Mouse (Mus musculus): ENCODE measurements around the gene Med18. TPM values are rescaled to one million over a fixed set of nuclear protein-coding genes. Genes with fewer than 3 reads are reported as not detected.

The Med18 gene
- total and polyA plus RNA-seq, 3 experiments = 8.1 to 20.9 (median 20.5) TPM

- H3K36me3 ChIP-seq (replicated peaks) = peaks cover 67% of the 10 kb centered on the region
- no peak for DNase-seq (ENCODE audit: low spot score)
Observed at GRCm38 (mm10) chr4:132492178-132493060, 28.7 kb upstream of the Med18 start.

GRCm38 (mm10) chr4:132491748-132492147 is 28.0 kb upstream of the Med18 start:
- H3K27me3 ChIP-seq (ENCODE audit: insufficient read depth, low read length) = peaks cover 9% of the 10 kb centered on the region; the same call in 1 of the 2 replicates
- ATAC-seq (ENCODE audit: extremely low read depth, insufficient number of reproducible peaks, low FRiP score, poor library complexity, severe bottlenecking) (no peak), DNase-seq (ENCODE audit: low spot score) (no peak)
- TF ChIP-seq TAL1 (conservative IDR thresholded peaks at IDR 0.05; ENCODE audit: low read depth, low read length) = no peak
- no peak overlapping the region for H3K4me3 ChIP-seq (ENCODE audit: low read depth, low read length)
- no peaks in the 10 kb centered on the region for H3K9me3 ChIP-seq (replicated peaks)
- peaks cover 61% of the 10 kb centered on the region for H3K36me3 ChIP-seq (replicated peaks)
- H3K4me1 ChIP-seq (ENCODE audit: insufficient read depth, low read depth, low read length) = peaks cover 11% of the 10 kb centered on the region

More at GRCm38 (mm10) chr4:132492178-132493060, 28.7 kb upstream of the Med18 start:
- Histone ChIP-seq H3K27me3 (ENCODE audit: insufficient read depth, low read length) (peaks cover 9% of the 10 kb centered on the region; the same call in 1 of the 2 replicates), H3K4me1 (ENCODE audit: insufficient read depth, low read depth, low read length) (peaks cover 11% of the 10 kb centered on the region), H3K9me3 (replicated peaks) (no peaks in the 10 kb centered on the region), H3K4me3 (ENCODE audit: low read depth, low read length) (no peak overlapping the region)
- no peak for TF ChIP-seq GATA1 (IDR thresholded peaks at IDR 0.05; ENCODE audit: borderline replicate concordance, low read length)
- no peak for TF ChIP-seq TAL1 (conservative IDR thresholded peaks at IDR 0.05; ENCODE audit: low read depth, low read length)
- TF ChIP-seq GATA2 (IDR thresholded peaks at IDR 0.05; ENCODE audit: borderline replicate concordance, low read depth, low read length) = no peak
- TF ChIP-seq CTCF (IDR thresholded peaks at IDR 0.05; ENCODE audit: low read depth, low read length) = no peak
- TF ChIP-seq POLR2AphosphoS5 (IDR thresholded peaks at IDR 0.05; ENCODE audit: insufficient replicate concordance, low read depth, low read length) = no peak
- no peak for ATAC-seq (ENCODE audit: extremely low read depth, insufficient number of reproducible peaks, low FRiP score, poor library complexity, severe bottlenecking)

GRCm38 (mm10) chr4:132491057-132491456 is 27.3 kb upstream of the Med18 start:
- Histone ChIP-seq H3K9me3 (replicated peaks) (no peaks in the 10 kb centered on the region), H3K36me3 (replicated peaks) (peaks cover 54% of the 10 kb centered on the region), H3K4me3 (ENCODE audit: low read depth, low read length) (no peak overlapping the region), H3K4me1 (ENCODE audit: insufficient read depth, low read depth, low read length) (peaks cover 11% of the 10 kb centered on the region), H3K27me3 (ENCODE audit: insufficient read depth, low read length) (peaks cover 9% of the 10 kb centered on the region; the same call in 1 of the 2 replicates)
- TF ChIP-seq TAL1 (conservative IDR thresholded peaks at IDR 0.05; ENCODE audit: low read depth, low read length) = no peak
- no peak for TF ChIP-seq POLR2AphosphoS5 (IDR thresholded peaks at IDR 0.05; ENCODE audit: insufficient replicate concordance, low read depth, low read length)
- no peak for TF ChIP-seq CTCF (IDR thresholded peaks at IDR 0.05; ENCODE audit: low read depth, low read length)
- TF ChIP-seq GATA2 (IDR thresholded peaks at IDR 0.05; ENCODE audit: borderline replicate concordance, low read depth, low read length) = no peak
- no peak for TF ChIP-seq GATA1 (IDR thresholded peaks at IDR 0.05; ENCODE audit: borderline replicate concordance, low read length)
- ATAC-seq (ENCODE audit: extremely low read depth, insufficient number of reproducible peaks, low FRiP score, poor library complexity, severe bottlenecking) (no peak), DNase-seq (ENCODE audit: low spot score) (no peak)

GRCm38 (mm10) chr4:132490273-132491010 is 26.7 kb upstream of the Med18 start:
- peaks cover 9% of the 10 kb centered on the region; the same call in 1 of the 2 replicates for H3K27me3 ChIP-seq (ENCODE audit: insufficient read depth, low read length)
- peaks cover 11% of the 10 kb centered on the region for H3K4me1 ChIP-seq (ENCODE audit: insufficient read depth, low read depth, low read length)
- no peak overlapping the region for H3K4me3 ChIP-seq (ENCODE audit: low read depth, low read length)
- DNase-seq (ENCODE audit: low spot score) = no peak
- no peaks in the 10 kb centered on the region for H3K9me3 ChIP-seq (replicated peaks)
- no peak for ATAC-seq (ENCODE audit: extremely low read depth, insufficient number of reproducible peaks, low FRiP score, poor library complexity, severe bottlenecking)
- TF ChIP-seq TAL1 (conservative IDR thresholded peaks at IDR 0.05; ENCODE audit: low read depth, low read length) (no peak), POLR2AphosphoS5 (IDR thresholded peaks at IDR 0.05; ENCODE audit: insufficient replicate concordance, low read depth, low read length) (no peak), CTCF (IDR thresholded peaks at IDR 0.05; ENCODE audit: low read depth, low read length) (no peak), GATA1 (IDR thresholded peaks at IDR 0.05; ENCODE audit: borderline replicate concordance, low read length) (no peak), GATA2 (IDR thresholded peaks at IDR 0.05; ENCODE audit: borderline replicate concordance, low read depth, low read length) (no peak)
- H3K36me3 ChIP-seq (replicated peaks) = peaks cover 48% of the 10 kb centered on the region

- Histone ChIP-seq H3K4me1 (ENCODE audit: insufficient read depth, low read depth, low read length) (peaks cover 2% of the 10 kb centered on the region; the same call in 1 of the 2 replicates), H3K4me3 (ENCODE audit: low read depth, low read length) (no peak overlapping the region), H3K9me3 (replicated peaks) (no peaks in the 10 kb centered on the region), H3K36me3 (replicated peaks) (peaks cover 33% of the 10 kb centered on the region), H3K27me3 (ENCODE audit: insufficient read depth, low read length) (peaks cover 9% of the 10 kb centered on the region; the same call in 1 of the 2 replicates)
- TF ChIP-seq GATA1 (IDR thresholded peaks at IDR 0.05; ENCODE audit: borderline replicate concordance, low read length) = no peak
- TF ChIP-seq GATA2 (IDR thresholded peaks at IDR 0.05; ENCODE audit: borderline replicate concordance, low read depth, low read length) = no peak
- TF ChIP-seq TAL1 (conservative IDR thresholded peaks at IDR 0.05; ENCODE audit: low read depth, low read length) = no peak
- no peak for TF ChIP-seq POLR2AphosphoS5 (IDR thresholded peaks at IDR 0.05; ENCODE audit: insufficient replicate concordance, low read depth, low read length)
- no peak for TF ChIP-seq CTCF (IDR thresholded peaks at IDR 0.05; ENCODE audit: low read depth, low read length)
- DNase-seq (ENCODE audit: low spot score) (no peak), ATAC-seq (ENCODE audit: extremely low read depth, insufficient number of reproducible peaks, low FRiP score, poor library complexity, severe bottlenecking) (no peak)
Observed at GRCm38 (mm10) chr4:132488976-132489375, 25.3 kb upstream of the Med18 start.

GRCm38 (mm10) chr4:132488521-132488920 is 24.8 kb upstream of the Med18 start:
- peaks cover 28% of the 10 kb centered on the region for H3K36me3 ChIP-seq (replicated peaks)
- DNase-seq (ENCODE audit: low spot score) (no peak), ATAC-seq (ENCODE audit: extremely low read depth, insufficient number of reproducible peaks, low FRiP score, poor library complexity, severe bottlenecking) (no peak)
- peaks cover 2% of the 10 kb centered on the region; the same call in 1 of the 2 replicates for H3K4me1 ChIP-seq (ENCODE audit: insufficient read depth, low read depth, low read length)
- no peak for TF ChIP-seq GATA2 (IDR thresholded peaks at IDR 0.05; ENCODE audit: borderline replicate concordance, low read depth, low read length)
- TF ChIP-seq POLR2AphosphoS5 (IDR thresholded peaks at IDR 0.05; ENCODE audit: insufficient replicate concordance, low read depth, low read length) = no peak
- no peak for TF ChIP-seq TAL1 (conservative IDR thresholded peaks at IDR 0.05; ENCODE audit: low read depth, low read length)
- no peak for TF ChIP-seq GATA1 (IDR thresholded peaks at IDR 0.05; ENCODE audit: borderline replicate concordance, low read length)
- no peak for TF ChIP-seq CTCF (IDR thresholded peaks at IDR 0.05; ENCODE audit: low read depth, low read length)
- H3K27me3 ChIP-seq (ENCODE audit: insufficient read depth, low read length) = peaks cover 9% of the 10 kb centered on the region; the same call in 1 of the 2 replicates
- H3K4me3 ChIP-seq (ENCODE audit: low read depth, low read length) = no peak overlapping the region
- H3K9me3 ChIP-seq (replicated peaks) = no peaks in the 10 kb centered on the region
